Mouse (Mus musculus): ENCODE measurements around the gene Mindy4.
A peak's percentile ranks its signal among the peaks of the same experiment; 100 is the strongest.

The Mindy4 gene

DNA sequence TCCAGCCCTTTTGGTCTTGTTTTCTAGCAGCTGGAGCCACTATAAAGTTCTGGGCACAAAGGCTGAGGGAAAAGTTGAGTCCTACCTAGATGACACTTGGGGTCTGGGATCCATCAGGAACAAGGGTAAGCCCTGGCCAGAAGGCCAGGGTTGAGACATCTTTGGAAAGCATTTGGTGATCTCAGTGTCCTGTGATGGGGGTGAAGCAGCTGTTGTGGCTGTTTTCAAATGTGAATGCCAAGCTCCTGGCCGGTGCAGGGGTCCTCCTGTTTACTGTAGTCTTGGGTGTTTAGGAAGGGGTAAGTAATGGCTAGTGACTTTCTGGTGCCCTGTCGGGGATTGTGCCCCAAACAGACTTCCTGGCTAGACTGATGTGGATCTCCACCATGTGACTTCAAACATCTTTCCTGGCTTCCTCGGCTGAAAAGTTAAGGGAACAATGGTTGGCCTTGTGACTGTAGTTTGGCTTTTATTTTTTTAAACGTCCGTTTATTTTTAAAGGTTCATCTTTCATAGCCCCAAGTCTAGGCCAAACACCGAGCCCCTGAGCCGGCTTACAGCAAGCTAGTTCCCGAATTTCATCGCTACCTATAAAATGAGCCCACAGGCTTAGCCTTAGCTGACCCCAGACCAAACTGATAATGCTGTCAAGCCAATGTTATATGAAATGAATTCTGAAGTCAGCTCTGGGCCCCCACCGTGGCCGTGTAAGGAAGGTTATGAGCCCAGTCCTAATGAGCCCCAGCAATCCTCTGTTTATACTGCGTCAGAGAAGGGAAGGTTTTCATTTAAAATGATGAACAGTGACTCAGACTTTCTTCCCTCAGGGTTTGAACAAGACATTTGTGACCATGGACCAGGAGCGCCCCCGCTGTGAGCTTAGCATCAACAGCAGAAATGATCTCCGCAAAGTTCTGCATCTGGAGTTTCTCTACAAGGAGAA, 7.5 kb downstream of the Mindy4 start:
- no peak for DNase-seq

DNA sequence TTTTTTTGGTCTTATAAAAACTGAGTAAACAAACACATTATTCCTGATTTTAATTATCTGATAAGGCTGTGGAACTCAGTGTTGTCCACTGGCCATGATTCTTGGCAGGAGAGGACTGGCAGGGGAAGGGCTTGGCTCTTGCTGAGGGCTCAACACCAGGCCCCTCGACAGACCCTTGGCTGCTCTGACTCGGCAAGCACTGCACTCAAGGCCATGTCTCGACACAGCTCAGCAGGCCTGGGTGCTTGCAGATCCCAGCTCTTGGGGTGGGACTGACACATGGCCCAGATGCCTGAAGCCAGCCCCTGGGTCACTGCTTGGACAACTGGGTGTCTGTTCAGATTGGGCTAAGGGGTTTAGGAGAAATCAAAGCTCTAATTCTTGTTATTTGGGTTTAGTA, 11.4 kb downstream of the Mindy4 start:
- peak; percentile 41 for DNase-seq

DNA sequence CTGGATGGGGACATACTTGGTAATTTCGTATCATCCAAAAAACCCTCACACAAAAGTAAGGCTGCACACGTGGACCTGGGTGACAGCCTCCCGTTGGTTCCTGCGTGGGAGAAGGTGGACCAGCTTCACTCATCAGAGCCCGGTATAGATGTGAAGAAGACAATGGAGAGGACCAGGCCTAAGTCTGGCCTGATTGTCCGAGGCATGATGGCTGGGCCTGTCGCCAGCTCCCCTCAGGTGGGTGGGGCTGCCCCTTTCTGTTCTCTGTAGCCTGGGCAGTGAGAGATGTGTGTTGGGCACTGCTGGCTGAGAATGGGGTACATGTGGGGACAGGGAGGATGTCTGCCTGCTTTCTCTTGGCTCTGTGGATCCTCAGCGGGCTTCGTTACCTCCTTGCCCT, 15.0 kb downstream of the Mindy4 start:
- no peak for DNase-seq

DNA sequence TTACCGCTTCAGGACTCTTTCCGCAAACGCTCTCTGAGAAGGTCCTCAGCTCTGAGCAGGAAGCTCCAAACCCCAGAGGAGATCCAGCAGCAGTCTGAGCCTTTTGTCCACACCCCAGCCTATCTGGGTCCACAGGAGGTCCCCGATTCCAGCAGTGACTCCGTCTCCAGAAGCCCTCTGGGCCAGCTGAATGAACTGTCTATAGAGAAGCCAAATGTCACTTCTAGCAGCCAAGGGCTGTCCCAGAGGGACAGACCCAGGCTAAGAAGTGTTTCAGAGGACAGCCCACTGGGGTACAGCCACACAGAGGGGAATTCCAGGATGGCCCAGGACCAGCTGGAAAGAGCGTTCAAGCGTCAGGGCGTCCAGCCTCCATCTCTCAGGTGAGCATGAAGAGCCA, 20.8 kb downstream of the Mindy4 start:
- DNase-seq: no peak

DNA sequence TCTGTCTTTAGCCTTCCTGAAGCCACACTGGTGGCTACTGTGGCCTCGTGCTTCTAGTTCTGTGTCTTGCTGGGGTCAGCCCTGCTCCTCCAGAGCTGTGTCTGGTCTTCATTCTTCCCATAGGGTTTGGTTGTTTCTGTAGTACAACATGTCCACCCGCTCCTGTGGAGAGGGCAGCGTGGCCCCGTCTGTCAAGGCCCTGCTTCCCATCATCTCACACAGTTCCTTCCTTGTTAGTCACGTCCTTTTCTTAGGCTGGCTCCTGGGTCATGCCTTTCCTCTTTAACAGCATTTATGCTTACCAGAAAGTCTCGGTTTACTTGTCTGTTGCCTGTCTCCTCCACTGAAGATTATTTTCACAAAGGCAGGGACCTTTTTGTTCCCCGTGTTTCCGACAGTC, 26.9 kb downstream of the Mindy4 start:
- no peak for DNase-seq

DNA sequence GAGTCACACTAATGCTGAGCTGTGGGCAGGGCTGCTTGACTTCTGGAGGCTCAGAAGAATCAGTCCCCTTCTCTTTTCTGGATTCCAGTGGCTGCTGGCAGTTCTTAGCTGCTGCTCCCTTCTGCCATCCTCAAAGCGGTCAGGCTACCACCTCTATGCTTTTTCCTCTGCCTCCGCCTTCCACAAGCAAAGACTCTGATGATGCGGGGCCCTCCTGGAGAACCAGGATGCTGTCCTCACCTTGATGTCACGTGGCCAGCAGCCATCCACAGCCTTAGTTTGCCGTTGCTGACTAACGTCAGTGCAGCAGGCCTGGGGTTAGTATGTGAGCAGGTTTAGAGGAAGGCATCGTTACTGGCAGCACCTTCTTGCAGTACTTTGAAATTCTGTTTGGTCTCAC, 28.9 kb downstream of the Mindy4 start:
- no peak for DNase-seq

DNA sequence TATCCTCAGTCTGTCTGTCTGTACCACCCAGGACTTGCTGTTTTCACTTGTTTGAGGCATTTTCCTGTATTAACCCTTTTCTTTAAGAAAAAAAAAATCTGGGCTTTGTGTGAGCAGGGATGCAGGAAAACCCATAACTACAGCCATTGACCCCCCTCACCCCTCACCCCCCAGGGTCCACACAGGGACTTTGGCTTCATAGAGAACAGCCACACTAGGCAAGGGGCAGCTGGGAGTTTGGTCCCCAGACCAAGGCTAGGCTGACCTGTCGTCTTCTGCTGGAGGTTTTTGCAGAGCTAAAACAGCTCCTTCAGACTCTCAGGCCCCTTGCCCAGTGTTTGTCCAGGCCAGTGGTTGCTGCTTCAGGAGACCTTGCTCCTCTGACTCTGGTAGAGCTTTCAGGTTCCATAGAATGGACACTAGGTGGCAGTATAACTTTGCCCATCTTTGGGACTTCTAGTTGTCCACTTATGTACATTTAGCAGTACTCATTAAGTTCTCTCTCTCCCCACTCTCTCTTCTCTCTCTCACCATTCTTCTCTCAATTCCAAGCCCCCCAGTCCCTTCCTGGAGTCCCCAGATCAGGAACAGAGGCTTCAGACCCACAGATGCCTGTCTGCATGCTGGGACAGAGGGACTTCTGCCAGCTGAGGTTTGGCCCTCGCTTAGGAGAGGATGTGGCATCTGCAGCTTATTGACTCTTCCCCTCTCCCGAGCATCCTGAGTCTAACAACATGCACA, 29.5 kb downstream of the Mindy4 start:
- DNase-seq: no peak

DNA sequence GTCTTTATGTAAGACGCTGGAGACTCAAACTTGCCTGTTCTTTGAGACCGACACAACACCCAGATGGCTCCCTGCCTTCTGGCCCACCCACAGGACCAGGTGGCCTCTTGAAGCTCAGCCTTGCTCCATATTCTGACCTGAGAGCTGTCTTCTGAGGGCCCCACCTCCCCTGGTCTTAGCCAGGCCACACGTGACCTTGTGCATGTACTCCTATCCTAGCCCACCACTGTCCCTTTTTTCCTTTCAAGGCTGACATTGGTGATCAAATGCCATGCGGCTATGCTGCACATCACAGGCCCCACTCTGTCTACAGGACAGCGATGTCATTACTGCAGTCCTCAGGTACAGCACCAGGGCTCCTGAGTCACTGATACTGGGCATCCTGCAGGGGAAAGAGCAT, 30.1 kb downstream of the Mindy4 start:
- no peak for DNase-seq

DNA sequence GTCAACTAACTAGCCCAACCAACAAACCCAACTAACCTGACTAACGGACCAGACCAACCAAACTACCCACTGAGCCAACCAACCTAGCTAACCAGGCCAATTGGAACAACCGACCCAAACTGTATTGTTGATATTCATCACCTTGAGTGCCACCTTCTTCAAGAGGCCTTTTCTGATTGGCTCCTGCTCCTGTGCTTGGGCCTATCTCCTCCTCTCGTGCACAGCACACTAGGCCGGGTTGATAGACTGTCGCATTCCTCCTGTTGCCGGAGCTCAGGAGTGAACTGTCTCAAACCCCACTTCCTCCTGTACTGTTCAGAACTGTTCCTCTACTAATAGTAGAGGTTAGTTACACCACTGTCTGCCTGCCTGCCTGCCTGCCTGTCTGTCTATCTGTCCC, 31.5 kb downstream of the Mindy4 start:
- DNase-seq: no peak

DNA sequence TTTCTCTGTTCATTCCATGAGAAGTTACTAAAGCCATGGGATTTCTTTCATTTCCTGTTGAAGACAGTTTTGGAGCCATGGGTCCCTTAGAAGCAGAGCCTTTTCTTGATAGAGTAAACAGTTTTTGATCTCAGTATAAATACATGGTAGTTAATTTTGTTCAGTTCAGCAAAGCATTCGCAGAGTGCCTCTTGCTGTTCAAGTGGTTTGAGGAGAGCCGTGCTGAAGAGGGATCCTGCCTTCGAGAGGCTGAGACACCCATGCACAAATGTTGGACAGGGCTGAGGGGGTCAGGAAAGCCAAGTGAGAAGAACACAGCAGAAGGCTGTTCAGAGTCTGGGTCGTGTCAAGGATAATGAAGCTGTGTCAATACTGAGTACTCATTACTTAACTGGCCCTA, 32.5 kb downstream of the Mindy4 start:
- no peak for DNase-seq

DNA sequence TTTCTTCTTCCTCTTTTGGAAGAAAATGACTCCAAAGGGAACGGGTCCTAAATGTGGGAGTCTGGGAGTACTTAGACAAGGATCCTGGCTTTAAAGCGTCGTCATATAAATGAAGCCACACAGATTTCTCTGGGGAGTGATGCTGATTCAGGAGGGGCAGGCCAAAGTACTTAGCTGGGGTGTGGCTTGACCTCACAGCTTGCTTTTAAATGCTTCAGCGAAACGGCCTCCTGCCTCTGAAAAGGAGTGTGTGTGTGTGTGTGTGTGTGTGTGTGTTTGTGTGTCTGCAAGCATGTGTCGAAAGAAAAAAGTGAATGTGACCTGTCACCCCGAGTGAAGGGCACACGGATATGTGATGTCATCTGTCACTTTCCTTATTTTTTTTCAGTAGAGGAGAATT, 36.7 kb downstream of the Mindy4 start:
- DNase-seq: no peak

DNA sequence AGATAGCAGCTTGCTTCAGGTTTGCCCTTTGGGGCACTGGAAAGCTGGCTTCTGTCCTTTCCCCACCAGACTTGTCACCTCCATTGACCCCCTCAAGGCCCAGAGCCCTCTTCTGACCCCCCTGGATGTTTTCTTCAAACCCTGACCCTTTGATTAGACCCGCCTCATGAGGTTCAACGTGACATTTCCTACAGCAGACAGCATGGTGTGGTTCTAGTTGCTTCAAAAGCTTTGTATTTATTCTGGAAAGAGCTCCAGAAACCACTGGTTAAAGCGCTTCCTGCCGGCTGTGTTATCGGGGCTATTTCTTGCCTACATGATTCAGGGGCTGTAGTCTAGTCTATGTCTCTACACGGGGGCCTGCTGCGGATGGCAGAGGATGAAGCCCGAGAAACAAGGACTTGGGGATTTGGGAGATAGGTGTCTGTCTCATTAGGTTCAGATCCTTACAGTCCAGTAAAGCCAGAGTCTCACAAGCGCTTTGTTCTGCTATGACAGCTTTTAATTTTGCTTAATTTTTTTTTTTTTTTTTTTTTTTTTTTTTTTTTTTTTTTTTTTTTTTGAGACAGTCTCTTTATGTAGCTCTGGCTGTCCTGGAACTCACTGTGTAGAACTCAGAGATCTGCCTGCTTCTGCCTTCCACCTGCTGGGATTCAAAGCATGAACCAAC, 37.5 kb downstream of the Mindy4 start:
- DNase-seq: no peak

DNA sequence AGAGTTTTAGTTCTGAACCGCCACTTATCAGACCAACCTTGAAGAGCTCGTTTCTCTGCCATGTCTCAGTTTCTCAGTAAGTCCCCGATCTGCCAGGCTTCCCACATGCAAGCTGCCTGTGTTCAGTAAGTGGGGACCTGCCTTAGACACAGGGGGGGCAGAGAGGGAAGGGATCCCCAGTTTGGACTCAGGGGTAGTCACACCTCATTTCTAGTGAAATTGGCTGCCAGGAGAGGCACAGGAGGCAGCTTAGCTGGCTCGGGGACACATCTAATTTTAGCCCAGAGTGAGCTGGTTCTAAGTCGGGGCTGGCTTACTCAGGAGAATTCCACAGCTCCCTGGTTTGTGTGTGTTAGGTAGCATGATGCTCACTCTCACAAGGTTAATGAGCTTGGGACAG, 38.3 kb downstream of the Mindy4 start:
- DNase-seq: no peak

DNA sequence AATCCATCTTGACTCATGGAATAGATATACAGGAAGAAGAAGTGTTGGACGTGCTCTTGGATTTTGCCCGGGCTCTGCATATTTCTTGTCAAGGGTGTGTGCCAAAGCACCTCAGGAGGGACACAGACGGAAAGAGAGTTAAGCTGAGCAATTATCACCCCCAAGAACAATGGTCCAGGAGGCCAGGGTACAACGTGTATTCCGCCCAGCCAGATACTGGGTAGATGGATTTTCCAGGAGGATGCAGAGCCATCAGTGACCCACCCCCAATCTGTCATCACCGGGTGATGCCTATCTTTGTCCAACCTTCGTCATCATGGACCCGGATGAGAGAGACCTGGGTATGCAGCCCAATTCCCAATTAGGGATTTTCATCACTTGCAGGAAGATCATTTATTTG, 42.5 kb downstream of the Mindy4 start:
- no peak for DNase-seq

DNA sequence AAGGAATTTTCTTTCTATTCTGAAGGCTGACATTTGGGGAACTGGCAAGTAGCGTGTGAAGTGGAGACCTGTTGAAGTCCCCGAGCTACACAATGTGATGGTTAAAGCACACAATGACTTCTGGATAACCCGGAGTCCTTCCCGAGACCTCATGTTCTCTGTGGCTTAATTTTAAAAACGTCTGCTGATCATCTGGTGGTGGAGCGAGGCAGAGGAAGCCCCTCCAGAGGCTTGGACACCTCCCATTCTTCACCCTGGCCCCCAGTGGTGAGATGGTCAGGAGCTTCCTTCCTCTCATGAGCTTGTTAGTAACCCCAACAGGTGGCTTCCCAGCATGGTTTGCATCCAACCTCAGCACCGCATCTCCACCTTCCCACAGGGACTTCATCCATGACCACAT, 43.3 kb downstream of the Mindy4 start:
- no peak for DNase-seq

DNA sequence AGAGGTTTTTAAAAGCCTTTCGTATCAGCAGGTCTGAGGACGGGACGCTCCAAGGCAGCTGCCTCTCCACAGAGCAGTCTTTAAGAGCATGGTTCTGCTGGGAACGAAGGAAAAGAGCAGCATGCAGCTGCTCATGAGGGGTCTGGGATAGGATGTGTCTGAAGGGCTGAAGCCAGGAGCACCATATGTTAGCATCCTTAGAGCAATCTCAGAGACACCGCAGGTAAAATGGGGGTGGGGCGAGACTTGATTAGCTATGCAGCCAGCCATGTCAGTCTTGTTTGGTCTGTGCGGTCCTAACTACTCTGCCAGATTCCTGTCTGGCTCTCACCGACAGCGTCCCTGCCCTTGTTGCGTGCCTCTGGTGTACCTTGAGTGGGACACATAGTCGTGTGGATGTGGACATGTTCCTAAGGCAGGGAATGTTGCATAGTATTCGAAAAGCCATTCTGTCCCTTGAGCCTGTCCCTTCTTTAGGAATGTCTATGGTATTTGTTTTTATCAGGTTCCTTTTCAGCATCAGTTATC, 43.8 kb downstream of the Mindy4 start:
- no peak for DNase-seq

DNA sequence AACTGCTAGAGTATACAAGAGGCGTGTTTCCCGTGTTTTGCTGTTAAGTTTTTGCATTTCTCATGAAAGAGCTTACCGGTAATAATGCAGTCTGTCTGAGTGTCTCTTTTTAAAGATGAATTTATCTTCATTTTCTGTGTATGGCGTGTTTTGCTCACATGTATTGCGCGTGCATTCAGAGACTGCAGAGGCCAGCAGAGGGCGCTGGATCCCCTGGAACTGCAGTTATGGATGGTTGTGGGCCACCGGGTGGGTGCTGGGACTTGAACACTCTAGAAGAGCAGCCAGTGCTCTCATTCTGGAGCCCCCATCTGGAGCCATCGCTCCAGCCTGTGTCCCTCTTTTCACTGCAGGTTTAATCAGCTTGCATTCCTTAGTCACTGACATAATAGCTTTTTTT, 46.1 kb downstream of the Mindy4 start:
- no peak for DNase-seq

DNA sequence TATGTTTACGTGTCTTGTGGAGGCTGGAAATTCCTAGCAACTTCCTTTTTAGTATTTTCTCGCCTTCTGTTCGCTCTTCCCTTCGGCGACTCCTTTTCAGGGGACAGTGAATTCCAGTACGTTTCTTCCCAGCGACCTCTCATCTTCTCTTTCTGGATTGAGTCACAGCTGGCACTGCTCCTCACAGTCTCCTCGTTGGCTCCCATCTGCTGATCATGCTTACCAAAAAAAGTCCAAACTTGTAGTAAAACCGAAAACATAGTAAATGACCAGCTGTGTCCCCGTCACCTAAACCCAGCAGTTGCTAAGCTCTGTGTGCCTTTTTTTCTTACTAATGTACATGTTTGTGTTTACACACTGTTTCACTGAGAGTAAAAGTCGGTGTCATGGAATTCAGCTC, 47.6 kb downstream of the Mindy4 start:
- DNase-seq: no peak

DNA sequence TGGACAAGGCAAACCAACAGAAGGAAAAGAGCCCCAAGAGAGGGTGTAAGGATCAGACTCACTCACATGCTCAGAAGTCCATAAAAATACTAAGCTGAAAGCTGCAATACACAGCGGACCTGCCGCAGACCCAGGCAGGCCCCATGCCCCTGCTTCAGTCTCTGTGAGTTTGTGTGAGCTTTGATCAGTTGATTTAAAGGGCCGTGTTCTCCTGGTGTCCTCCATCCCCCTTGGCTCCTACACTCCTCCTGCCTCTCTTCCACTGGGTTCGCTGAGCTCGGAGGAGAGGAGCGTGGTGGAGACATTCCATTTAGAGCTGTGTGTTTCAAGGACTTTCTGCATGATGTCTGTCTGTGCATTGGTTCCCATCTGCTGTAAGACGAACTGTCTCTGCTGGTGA, 48.4 kb downstream of the Mindy4 start:
- no peak for DNase-seq

DNA sequence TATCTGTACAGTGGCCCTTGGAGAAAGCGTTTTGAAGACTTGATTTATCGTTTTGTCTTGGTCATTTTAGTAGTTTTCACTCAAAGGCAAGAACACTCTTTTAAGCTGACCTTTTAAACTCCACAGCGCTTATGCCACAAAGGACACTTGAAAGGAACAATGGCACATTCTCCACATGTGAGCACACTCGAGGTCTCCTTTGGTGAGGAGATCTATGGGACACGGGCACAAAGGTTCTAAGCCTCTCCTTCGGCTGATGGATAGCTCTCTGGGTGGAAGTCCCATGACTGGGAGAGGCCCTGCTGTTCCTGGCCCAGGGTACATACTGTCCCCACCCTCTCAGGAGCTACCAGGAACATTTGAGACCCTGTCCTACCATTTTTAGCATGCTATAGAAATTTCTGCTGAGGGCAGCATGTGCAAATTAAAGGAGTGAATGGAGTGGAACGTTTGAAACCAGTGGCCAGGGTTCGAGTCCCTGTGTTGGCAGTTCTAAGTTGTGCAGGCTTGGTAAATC, 49.6 kb downstream of the Mindy4 start:
- no peak for DNase-seq

DNA sequence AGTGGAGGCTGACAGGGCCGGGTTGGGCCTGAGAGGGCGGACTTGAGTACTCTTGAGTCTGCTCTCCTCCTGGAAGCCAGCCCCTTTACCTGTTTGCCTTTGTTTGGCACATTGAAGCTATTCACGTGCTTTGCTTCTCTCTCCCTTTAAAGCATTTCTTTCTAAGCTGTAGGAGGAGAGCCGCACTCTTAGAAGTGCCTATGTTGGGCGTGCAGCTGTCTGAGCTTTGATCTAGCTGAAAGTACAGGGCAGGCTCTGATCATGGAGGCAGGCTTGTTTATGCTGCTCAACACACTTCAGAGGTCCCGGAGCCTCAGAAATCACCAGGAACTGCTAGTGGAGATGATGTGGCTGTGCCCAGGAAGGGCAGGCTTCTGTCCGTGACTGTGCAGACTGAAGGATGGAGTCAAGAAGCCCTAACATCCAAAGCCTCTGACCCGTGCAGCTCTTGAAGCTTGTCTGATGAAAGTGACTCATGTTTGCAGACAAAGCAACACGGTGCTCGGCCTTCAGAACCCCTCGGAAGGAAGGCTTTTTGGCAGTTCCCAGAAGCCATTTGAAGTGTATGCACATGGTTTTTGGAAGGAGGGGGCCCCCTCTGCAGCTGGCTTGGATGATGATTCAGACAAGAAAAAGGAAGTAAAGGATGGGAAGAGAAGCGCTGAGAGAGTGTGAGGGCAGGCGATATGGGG, 53.5 kb downstream of the Mindy4 start:
- DNase-seq: no peak

DNA sequence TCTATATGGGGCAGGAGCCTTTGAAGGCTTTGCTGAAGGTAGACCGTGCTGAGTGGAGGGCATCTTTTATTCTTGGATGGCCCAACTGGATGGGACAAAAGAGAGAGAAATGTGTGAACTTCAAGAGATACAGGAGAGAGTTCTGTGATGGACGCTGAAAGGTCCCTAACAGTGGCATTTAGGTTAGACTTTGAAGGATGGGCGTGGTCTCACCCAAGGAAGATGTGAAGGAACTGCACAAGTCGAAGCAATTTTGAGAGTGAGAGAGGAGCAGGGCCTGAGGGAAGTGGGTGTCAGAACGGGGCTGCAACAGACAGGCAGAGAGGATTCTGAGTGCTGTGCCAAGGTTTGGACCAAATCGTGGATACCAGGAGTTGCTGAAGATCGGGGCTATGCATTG, 54.1 kb downstream of the Mindy4 start:
- no peak for DNase-seq

All from kidney, adult 11 months (tissue).